Mouse (Mus musculus): Measurements from ENCODE around the gene Smyd3. TPM values are rescaled to one million over a fixed set of nuclear protein-coding genes. Genes with fewer than 3 reads are reported as not detected.

Smyd3 gene
- total RNA-seq, 2 experiments from 2014 or later, result 18.2 to 19.3 TPM

- DNase-seq (ENCODE audit: low spot score in 2 of 2), result no peak
These were observed 21.2 kb upstream of the Smyd3 start for GRCm38 (mm10) chr1:179539054-179539453.

GRCm38 (mm10) chr1:179519901-179520300 is 2.1 kb upstream of the Smyd3 start:
- no peak for DNase-seq (ENCODE audit: low spot score in 2 of 2)

- no peak for DNase-seq (ENCODE audit: low spot score in 2 of 2)
These were observed 714 bp downstream of the Smyd3 start for GRCm38 (mm10) chr1:179516941-179517712.

GRCm38 (mm10) chr1:179511895-179512294 is 5.9 kb downstream of the Smyd3 start:
- no peak for DNase-seq (ENCODE audit: low spot score in 2 of 2)

- DNase-seq (ENCODE audit: low spot score in 2 of 2), result no peak
These were observed 7.1 kb downstream of the Smyd3 start for GRCm38 (mm10) chr1:179510546-179511340.

- DNase-seq (ENCODE audit: low spot score in 2 of 2), result no peak
These were observed 11.1 kb downstream of the Smyd3 start for GRCm38 (mm10) chr1:179506530-179507315.

- DNase-seq (ENCODE audit: low spot score in 2 of 2), result peak in 1 of 2 experiments; percentile 43
These were observed 15.3 kb downstream of the Smyd3 start for GRCm38 (mm10) chr1:179502565-179502964.

GRCm38 (mm10) chr1:179499257-179499656 is 18.6 kb downstream of the Smyd3 start:
- DNase-seq (ENCODE audit: low spot score in 2 of 2), result no peak

DNA sequence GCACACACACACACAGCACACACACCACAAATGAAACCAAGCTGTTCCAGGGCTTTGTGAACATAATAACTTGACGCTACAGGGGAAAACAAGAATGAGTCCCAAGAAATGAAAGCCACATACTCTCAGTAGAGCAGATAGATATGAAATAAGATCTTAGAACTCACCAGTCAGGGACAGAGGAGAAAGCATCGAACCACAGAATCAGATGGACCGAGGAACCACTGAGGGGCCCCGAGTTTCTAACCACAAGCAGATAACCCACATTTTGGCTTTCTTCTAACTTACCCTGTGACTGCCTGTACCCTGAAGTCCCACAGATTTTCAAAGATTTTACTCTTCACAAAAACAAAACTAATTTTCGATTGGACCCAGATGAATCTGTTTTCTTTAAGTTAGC is 24.9 kb downstream of the Smyd3 start:
- no peak for DNase-seq (ENCODE audit: low spot score in 2 of 2)

GRCm38 (mm10) chr1:179488520-179488919 is 29.3 kb downstream of the Smyd3 start:
- no peak for DNase-seq (ENCODE audit: low spot score in 2 of 2)

DNA sequence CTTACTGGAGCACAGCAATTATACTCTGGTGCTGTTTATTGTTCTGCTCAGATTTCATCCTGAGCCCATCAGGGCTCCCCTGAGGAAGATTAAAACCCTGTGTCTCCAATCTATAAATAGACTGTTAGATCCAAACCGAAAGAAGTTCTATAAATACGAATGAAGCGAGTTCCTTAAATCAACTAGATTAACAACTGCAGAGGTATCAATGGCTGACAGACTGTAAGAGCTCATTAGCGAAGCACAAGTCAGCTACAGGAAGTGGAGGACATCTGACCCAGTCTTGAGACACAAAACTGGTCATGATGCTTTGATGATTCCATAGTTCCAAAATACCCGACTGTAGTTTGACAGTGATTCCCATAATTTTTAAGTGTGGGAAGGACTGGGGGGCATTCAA is 29.9 kb downstream of the Smyd3 start:
- no peak for DNase-seq (ENCODE audit: low spot score in 2 of 2)

DNA sequence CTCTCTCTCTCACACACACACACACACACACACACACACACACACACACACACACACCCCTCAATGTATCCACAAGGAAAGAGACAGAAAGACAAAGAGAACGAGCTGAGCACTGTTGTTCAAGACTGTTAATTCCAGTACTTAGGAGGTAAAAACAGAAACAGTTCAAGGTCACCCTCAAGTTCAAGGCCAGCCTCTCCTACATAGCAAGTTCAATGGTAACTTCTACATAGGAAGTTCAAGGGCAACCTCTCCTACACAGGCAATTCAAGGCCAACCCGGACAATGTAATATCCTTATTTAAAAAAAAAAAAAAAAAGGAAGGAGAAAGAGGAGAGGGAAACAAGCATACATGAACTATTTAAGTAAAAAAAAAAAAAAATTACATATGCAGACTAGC is 30.6 kb downstream of the Smyd3 start:
- no peak for DNase-seq (ENCODE audit: low spot score in 2 of 2)

DNA sequence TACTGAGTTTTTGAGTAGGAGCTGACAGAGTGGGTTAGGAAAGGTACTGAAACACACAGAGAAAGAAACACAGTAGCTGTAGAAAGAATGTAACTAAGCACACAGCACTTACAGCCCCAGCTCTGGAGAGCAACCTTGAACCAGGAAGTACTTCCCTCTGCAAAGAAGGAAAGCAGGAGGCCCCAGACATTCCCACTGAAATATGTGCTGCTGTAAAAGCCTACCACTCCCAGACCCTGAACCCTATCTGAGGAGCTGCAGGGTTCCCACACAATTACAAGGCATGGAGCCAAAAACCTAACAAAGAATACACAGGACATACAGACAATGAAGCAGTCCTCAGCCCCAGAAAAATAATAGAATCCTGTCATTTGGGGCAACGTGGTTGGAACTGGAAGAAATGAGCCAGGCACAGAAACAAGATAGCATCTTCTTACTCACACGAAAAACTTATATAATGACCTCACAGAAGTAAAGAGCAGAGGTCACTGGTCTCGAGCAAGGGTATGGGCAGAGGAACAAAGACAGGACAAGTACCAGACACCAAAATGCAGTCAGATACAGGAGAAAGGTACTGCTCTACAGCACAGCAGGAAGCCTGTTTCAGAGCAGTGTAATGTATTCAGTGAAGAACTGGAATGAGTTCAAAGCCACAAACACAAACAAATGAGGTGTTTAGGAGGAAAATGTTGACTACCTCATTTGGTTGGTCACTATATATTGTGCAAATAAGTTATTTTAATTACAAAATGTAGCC is 31.9 kb downstream of the Smyd3 start:
- no peak for DNase-seq (ENCODE audit: low spot score in 2 of 2)

DNA sequence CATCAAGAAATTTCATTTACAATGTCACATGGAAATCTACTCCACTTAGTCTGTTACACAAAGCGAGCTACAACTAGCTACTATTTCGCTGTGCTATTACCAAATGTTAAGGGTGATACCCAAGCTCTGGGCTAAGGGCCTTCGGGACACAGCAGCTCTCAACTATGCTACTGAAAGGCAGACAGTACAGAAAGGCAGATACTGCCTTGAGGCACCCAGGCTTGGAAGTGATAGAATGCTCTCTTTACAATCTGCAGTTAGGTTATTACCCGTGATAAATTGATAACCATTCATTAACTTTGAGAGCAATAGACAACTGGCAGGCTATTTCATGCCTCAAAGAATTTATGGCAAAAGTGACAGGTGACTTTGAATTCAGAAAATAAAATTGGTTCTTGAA is 37.0 kb downstream of the Smyd3 start:
- DNase-seq (ENCODE audit: low spot score in 2 of 2), result no peak

DNA sequence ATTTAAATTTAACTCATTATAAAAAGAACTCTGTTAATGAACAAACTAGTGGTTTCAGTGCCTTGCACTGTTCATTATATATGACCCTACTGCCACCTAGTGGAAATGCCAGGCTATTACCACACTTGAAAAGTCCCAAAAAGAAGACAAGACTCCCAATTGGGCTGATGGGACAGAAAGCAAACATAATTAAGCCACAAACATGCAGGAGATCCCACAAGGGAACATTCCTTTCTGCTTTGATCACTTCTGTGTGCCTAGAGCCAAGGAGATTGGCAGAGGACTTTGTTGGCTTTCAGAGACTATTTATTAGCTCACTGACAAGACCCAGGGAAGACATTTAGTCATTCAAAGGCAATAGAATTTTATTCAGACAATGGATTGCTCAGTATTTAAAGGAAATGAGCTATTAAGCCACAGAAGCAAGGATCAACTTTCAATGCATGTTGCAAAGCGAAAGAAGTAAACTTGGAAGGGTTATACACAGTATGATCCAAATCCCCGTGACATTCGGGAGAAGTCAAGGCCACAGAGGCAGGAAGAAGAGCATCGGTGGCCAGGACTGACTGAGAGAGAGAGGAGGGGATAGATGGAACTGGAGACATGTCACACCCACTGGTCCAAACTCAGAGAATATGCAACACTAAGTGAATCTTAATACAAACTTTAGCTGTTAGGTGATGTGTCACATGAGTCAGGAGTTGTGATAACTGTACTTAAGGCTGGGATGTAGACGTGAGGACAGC is 40.5 kb downstream of the Smyd3 start:
- peak; percentile 52 to 82 for DNase-seq (ENCODE audit: low spot score in 2 of 2)

GRCm38 (mm10) chr1:179476461-179477156 is 41.2 kb downstream of the Smyd3 start:
- DNase-seq (ENCODE audit: low spot score in 2 of 2), result no peak

GRCm38 (mm10) chr1:179474776-179475175 is 43.1 kb downstream of the Smyd3 start:
- DNase-seq (ENCODE audit: low spot score in 2 of 2), result no peak

- no peak for DNase-seq (ENCODE audit: low spot score in 2 of 2)
These were observed 43.8 kb downstream of the Smyd3 start for GRCm38 (mm10) chr1:179473920-179474643.

- DNase-seq (ENCODE audit: low spot score in 2 of 2), result no peak
These were observed 49.9 kb downstream of the Smyd3 start for GRCm38 (mm10) chr1:179467970-179468369.
